Mouse (Mus musculus): Measurements from ENCODE around the gene Itga4. TPM values are rescaled to one million over a fixed set of nuclear protein-coding genes. Genes with fewer than 3 reads are reported as not detected.

Gene Itga4
- polyA plus RNA-seq, 1 experiment: 0.11 TPM

DNA sequence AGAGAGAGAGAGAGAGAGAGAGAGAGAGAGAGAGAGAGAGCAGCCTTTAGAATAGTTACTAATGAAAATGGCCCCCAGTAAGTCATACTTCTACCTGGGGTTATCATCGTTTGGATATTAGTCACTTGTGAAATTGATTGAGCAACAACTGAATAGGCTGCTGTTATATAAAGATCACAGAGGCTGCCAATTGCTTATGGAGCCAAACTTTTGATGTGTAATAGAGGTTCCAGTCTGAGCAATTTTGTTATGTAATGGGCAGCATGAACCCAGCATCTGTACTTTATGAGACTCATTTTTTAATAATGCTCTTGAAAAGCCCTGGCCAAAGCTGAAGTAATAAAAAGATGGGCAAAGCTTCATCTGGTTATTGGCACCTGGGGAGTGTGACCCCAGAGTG, 34.9 kb downstream of the Itga4 start:
- TF ChIP-seq CTCF (IDR thresholded peaks at IDR 0.05; ENCODE audit: control insufficient read depth, insufficient read depth, insufficient replicate concordance, low read depth, low read length): no peak
- no peak for TF ChIP-seq POLR2A (IDR thresholded peaks at IDR 0.05; ENCODE audit: control insufficient read depth, low read depth, low read length)
- no peak overlapping the region for H3K27ac ChIP-seq (ENCODE audit: control insufficient read depth, insufficient read depth, low read depth, low read length)

DNA sequence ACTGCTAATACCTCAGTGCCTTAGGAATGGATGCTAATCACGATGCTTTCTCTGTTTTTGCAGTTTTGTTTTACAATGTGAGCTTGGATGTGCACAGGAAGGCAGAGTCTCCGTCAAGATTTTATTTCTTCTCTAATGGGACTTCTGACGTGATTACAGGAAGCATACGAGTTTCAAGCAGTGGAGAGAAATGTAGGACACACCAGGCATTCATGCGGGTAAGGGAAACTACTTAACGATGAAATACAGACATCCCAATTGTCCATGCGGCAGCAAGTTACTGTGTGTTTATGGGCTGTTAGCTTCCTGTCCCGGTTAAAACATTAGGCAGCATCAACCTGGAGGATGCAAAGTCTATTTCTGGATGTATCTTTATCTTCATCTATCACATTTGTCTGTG, 36.7 kb downstream of the Itga4 start:
- no peak overlapping the region for H3K4me3 ChIP-seq (ENCODE audit: control insufficient read depth, low read depth, low read length)
- no peaks in the 10 kb centered on the region for H3K4me1 ChIP-seq (ENCODE audit: control insufficient read depth, insufficient read depth, low read length)
- no peaks in the 10 kb centered on the region for H3K36me3 ChIP-seq (ENCODE audit: control insufficient read depth, insufficient read depth, low read length)
- TF ChIP-seq CTCF (IDR thresholded peaks at IDR 0.05; ENCODE audit: control insufficient read depth, insufficient read depth, insufficient replicate concordance, low read depth, low read length): no peak
- TF ChIP-seq POLR2A (IDR thresholded peaks at IDR 0.05; ENCODE audit: control insufficient read depth, low read depth, low read length): no peak
- no peak overlapping the region for H3K27ac ChIP-seq (ENCODE audit: control insufficient read depth, insufficient read depth, low read depth, low read length)
- H3K27me3 ChIP-seq (ENCODE audit: control insufficient read depth, insufficient read depth, low read length): no peaks in the 10 kb centered on the region

More for the DNA sequence above, 34.9 kb downstream of the Itga4 start:
- H3K36me3 ChIP-seq (ENCODE audit: control insufficient read depth, insufficient read depth, low read length): no peaks in the 10 kb centered on the region
- H3K27me3 ChIP-seq (ENCODE audit: control insufficient read depth, insufficient read depth, low read length): no peaks in the 10 kb centered on the region
- H3K4me3 ChIP-seq (ENCODE audit: control insufficient read depth, low read depth, low read length): no peak overlapping the region
- H3K4me1 ChIP-seq (ENCODE audit: control insufficient read depth, insufficient read depth, low read length): no peaks in the 10 kb centered on the region

DNA sequence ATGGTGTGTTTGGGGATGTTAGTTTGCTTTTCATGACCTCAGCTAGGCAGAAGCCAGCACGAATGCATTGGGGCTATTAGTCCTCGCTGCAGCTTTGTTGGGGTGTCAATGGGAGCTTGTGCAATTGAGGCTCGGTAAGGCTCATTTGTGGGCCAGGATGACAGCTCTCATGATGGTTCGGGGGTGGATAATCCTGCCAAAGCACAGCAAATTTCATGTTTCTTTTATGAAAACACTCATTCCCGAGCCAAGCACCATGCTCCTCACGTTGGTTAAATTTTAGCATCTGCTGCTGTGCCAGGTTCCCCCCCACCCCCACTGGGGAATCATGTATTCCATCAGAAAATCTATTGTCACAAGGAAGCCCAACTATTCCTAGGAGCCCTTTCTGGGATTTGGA, 37.2 kb downstream of the Itga4 start:
- Histone ChIP-seq H3K4me3 (ENCODE audit: control insufficient read depth, low read depth, low read length) (no peak overlapping the region), H3K27me3 (ENCODE audit: control insufficient read depth, insufficient read depth, low read length) (no peaks in the 10 kb centered on the region), H3K36me3 (ENCODE audit: control insufficient read depth, insufficient read depth, low read length) (no peaks in the 10 kb centered on the region), H3K27ac (ENCODE audit: control insufficient read depth, insufficient read depth, low read depth, low read length) (no peak overlapping the region), H3K4me1 (ENCODE audit: control insufficient read depth, insufficient read depth, low read length) (no peaks in the 10 kb centered on the region)
- TF ChIP-seq CTCF (IDR thresholded peaks at IDR 0.05; ENCODE audit: control insufficient read depth, insufficient read depth, insufficient replicate concordance, low read depth, low read length): no peak
- TF ChIP-seq POLR2A (IDR thresholded peaks at IDR 0.05; ENCODE audit: control insufficient read depth, low read depth, low read length): no peak

DNA sequence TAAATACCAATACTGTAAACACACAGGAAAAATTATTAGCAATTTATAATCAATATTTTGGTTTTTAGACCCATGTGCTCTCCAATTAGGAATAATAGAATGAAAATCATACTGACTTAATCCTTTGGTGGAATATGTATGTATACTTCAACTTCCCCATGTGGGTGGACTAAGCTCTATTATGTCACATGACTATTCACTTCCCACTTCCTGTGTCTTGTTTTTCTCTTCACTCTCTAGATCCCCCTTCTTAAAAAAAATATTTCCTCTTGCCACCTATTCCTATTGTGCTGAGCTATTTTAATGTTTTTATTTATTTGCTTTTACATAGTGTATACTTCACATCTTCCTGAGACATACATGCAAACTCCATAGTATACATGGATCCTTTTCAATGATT, 47.2 kb downstream of the Itga4 start:
- no peak overlapping the region for H3K27ac ChIP-seq (ENCODE audit: control insufficient read depth, insufficient read depth, low read depth, low read length)
- TF ChIP-seq POLR2A (IDR thresholded peaks at IDR 0.05; ENCODE audit: control insufficient read depth, low read depth, low read length) (no peak), CTCF (IDR thresholded peaks at IDR 0.05; ENCODE audit: control insufficient read depth, insufficient read depth, insufficient replicate concordance, low read depth, low read length) (no peak)
- H3K4me3 ChIP-seq (ENCODE audit: control insufficient read depth, low read depth, low read length): no peak overlapping the region
- H3K4me1 ChIP-seq (ENCODE audit: control insufficient read depth, insufficient read depth, low read length): no peaks in the 10 kb centered on the region
- H3K27me3 ChIP-seq (ENCODE audit: control insufficient read depth, insufficient read depth, low read length): no peaks in the 10 kb centered on the region
- no peaks in the 10 kb centered on the region for H3K36me3 ChIP-seq (ENCODE audit: control insufficient read depth, insufficient read depth, low read length)

DNA sequence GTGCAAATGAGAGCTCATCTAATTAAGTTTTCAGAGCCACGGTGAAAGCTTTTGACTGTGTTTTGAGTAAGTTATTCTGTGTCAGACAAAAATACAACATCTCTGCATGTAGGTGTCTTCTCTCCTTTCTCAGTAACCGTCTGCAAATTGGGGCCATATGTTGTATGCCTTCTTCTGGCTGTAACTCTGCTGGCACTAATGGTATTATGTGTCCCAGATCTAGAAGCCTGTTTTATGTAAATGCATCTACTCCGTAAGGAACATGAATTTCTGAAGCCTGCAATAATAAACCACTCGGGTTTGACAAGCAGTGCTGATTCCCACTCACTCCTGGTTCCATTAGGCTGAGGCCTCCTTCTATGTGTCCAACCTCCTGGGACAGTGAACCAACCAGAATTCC, 52.3 kb downstream of the Itga4 start:
- H3K27me3 ChIP-seq (ENCODE audit: control insufficient read depth, insufficient read depth, low read length): no peaks in the 10 kb centered on the region
- H3K4me3 ChIP-seq (ENCODE audit: control insufficient read depth, low read depth, low read length): no peak overlapping the region
- no peaks in the 10 kb centered on the region for H3K36me3 ChIP-seq (ENCODE audit: control insufficient read depth, insufficient read depth, low read length)
- H3K4me1 ChIP-seq (ENCODE audit: control insufficient read depth, insufficient read depth, low read length): no peaks in the 10 kb centered on the region
- H3K27ac ChIP-seq (ENCODE audit: control insufficient read depth, insufficient read depth, low read depth, low read length): no peak overlapping the region
- TF ChIP-seq CTCF (IDR thresholded peaks at IDR 0.05; ENCODE audit: control insufficient read depth, insufficient read depth, insufficient replicate concordance, low read depth, low read length) (no peak), POLR2A (IDR thresholded peaks at IDR 0.05; ENCODE audit: control insufficient read depth, low read depth, low read length) (no peak)

DNA sequence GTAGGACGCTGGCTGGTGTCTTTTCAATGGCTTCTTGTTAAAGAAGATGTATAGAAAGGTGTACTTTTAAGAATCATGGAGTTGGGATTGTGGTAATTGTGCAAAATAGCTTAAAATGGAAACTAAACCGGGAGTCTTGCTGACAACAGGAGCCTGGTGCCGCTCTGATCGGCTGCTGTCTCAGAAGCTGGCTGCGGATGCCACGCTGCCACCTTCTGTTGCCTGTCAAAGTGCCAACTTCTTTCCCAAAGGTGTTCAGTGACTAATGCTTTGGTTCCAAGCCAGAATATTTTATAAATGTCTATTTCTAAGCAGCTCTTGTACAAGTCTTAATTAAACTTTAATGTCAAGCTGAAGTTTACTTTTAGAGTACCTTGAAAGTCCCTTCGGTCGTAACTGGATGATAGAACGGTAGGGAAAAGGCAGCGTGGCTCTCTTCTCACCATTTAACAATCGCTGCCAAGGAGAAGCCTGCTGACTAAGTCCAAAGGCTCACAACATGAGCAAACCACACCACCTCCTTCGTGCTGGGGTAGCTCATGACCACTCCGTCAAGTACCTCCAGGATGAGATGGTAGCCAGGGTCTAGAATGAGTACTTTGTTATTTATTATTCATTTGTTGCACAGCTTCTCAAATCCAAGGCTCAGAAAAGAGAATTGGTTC, 54.4 kb downstream of the Itga4 start:
- TF ChIP-seq CTCF (IDR thresholded peaks at IDR 0.05; ENCODE audit: control insufficient read depth, insufficient read depth, insufficient replicate concordance, low read depth, low read length) (no peak), POLR2A (IDR thresholded peaks at IDR 0.05; ENCODE audit: control insufficient read depth, low read depth, low read length) (no peak)
- Histone ChIP-seq H3K27me3 (ENCODE audit: control insufficient read depth, insufficient read depth, low read length) (no peaks in the 10 kb centered on the region), H3K36me3 (ENCODE audit: control insufficient read depth, insufficient read depth, low read length) (no peaks in the 10 kb centered on the region), H3K4me3 (ENCODE audit: control insufficient read depth, low read depth, low read length) (no peak overlapping the region), H3K4me1 (ENCODE audit: control insufficient read depth, insufficient read depth, low read length) (no peaks in the 10 kb centered on the region), H3K27ac (ENCODE audit: control insufficient read depth, insufficient read depth, low read depth, low read length) (no peak overlapping the region)

DNA sequence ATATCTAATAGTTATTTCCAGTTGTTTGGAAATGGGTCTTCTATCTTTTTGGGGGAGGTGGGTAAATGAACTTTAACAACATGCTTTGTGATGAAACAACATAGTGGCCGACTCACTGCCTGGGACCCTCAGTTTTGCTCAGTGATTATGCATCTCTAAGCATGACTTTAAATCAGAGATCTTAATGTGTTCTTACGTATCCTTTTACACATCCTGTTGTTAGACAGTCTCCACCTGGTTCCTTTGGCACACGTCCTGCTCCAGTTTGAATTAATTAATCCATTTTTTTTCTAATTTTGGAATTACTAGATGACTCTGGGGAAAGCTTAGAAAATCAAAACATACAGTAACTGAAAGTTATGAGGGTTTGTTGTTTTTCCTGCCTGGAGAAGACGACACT, 57.3 kb downstream of the Itga4 start:
- no peak overlapping the region for H3K4me3 ChIP-seq (ENCODE audit: control insufficient read depth, low read depth, low read length)
- TF ChIP-seq CTCF (IDR thresholded peaks at IDR 0.05; ENCODE audit: control insufficient read depth, insufficient read depth, insufficient replicate concordance, low read depth, low read length): no peak
- TF ChIP-seq POLR2A (IDR thresholded peaks at IDR 0.05; ENCODE audit: control insufficient read depth, low read depth, low read length): no peak
- H3K4me1 ChIP-seq (ENCODE audit: control insufficient read depth, insufficient read depth, low read length): no peaks in the 10 kb centered on the region
- H3K36me3 ChIP-seq (ENCODE audit: control insufficient read depth, insufficient read depth, low read length): no peaks in the 10 kb centered on the region
- H3K27ac ChIP-seq (ENCODE audit: control insufficient read depth, insufficient read depth, low read depth, low read length): no peak overlapping the region
- H3K27me3 ChIP-seq (ENCODE audit: control insufficient read depth, insufficient read depth, low read length): no peaks in the 10 kb centered on the region
